Mouse (Mus musculus) ovary, postnatal 14 days (tissue): ENCODE data around the gene Prss12.
"Not testable (repeated sequence)": the region's sequence is repeated elsewhere in the genome, so short reads cannot be mapped to it uniquely, and the experiment has no call there.

Source experiments
- DNase-seq: peaks from one replicate; pipeline ENCODE4 v3.0.0; 2022; ENCODE audit warnings: low spot score

The Prss12 gene

DNA sequence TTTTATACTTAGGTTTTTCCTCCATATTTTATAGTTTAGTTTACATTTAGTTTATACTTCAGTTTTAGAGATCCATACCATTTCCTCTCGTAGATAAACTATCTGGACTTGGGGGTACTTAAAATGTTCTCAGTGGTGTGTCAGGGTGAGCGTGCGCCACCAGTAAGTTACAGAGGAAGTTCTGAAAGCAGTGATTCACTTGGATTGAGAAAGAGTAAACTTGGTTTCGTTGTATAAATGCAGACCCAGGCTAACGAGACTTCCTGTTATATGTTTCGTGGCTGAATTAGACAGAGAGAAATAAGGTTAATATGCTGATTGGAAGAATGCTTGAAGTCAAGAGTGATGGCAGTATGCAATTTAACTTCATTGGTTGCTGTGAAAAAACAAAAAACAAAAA lies 34.6 kb downstream of the Prss12 start:
- DNase-seq: no peak

DNA sequence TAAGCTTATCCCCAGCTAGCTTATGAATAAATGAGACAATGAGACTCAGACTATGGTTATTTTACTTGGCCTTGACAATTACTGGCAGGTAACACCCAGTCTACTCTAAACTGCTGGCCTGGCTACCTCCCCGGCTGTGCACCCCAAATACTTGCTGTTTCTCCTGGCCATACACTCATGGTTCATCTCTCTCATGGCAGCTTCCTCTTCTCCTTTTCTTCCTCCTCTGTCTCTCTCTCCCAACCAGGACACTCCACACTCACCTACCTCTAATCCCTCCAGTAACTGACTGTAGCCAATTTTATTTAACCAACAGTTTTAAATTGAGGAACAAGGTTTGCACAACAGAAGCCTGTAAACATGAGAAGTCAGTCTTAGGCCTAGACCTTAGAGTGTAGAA lies 45.1 kb downstream of the Prss12 start:
- DNase-seq: no peak

DNA sequence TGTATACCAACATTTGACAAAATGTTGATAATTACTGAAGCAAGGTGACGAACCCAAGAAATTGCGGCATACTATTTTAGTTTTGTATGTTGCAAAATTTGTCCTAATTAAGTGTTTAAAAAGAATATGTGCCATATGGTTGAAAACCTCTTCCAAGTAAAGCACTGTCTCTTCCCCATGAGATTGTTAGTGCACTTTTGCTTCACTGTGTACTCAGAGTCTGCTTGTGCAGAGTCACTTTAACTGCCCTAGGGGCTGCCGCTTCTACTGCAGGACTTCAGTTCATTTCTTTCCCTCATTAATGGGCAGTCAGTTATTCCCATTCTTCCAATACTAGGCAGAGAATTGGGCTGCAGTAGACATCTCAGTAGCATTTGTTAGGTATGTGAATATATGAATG lies 46.5 kb downstream of the Prss12 start:
- DNase-seq: no peak

DNA sequence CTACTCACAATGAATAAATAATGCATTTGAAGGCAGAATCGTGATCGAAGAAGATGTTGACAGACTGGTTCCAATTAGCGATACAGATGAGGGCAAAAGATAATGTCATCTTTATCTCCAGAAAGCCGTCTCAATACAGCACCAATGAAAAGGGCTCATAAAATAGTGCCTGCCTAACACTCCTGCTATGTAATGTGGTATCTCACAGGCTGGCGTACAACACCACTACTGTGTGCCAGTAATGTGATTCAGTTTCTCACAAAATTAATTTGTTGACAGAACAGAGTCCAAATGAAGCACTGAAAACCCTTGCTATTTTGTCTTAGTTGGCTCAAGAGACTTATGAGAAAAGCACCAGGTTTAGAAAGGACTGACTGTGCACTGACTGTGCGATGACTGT lies 48.4 kb downstream of the Prss12 start:
- no peak for DNase-seq

DNA sequence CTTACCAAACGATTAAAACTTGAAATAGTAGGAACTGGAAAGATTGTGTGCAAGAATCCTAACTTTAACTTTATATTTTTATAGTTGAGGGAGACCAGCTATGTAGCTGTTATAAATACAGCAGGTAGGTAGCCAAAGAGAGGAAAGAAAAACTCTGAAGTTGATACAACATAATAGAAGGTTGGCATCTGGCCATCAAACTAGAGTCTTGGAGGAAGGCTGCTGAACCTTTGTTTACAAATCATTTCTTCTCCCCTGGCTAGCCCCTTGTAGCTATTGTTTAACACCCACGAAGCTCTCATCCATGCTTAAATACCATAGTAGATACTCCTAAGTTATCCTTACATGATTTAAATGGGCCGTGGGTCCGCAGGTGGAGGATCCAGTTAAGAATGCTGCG lies 52.1 kb downstream of the Prss12 start:
- DNase-seq: no peak

DNA sequence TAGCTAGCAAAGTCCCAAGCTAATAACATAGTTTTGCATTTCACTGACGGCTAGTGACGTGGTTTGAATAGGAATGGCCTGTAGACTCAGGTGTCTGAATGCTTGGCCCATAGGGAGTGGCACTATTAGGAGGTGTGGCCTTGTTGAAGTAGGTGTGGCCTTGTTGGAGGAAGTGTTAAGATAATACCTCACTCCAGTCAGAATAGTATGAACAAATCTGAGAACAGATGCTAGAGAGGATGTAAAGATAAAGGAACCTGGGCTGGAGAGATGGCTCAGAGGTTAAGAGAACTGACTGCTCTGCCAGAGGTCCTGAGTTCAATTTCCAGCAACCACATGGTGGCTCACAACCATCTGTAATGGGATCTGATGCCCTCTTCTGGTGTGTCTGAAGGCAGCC lies 55.1 kb downstream of the Prss12 start:
- DNase-seq: not testable (repeated sequence)

DNA sequence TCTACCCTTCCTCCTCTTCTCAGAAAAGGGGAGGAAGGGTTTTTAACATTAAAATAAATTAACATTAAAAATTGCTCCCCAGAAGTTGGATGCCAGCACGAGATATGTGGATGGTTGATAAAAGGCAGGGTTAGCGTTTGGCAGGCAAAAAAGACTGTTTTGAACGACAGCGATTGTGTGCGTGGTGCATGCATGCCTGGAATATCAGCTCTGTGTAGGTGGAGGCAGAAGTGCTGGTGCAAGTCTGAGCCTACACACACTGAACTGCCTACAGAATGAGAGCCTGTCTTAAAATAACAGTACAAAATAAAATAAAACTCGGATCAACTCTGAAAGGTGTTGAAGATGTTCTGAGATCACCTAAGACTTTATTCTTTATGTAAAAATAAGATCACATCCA lies 57.2 kb downstream of the Prss12 start:
- no peak for DNase-seq

DNA sequence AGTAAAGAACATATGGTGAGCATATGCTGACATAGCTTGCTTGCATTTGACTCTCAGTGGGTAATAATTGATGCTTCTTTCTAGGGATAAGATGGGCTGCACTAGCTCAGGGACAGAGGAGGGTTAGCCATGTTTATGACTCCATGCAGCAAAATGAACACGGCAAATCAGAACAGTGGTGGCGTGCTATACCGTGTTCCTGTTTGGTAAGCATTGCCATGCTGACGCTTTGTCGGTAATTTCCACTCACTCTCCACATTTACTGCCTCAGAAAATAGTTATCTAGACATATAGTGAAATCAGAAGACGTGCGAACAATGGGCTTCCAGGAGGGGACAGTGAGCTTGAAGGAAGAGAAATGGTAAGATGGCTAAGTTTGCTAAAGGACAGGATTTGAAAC lies 58.1 kb downstream of the Prss12 start:
- DNase-seq: no peak

DNA sequence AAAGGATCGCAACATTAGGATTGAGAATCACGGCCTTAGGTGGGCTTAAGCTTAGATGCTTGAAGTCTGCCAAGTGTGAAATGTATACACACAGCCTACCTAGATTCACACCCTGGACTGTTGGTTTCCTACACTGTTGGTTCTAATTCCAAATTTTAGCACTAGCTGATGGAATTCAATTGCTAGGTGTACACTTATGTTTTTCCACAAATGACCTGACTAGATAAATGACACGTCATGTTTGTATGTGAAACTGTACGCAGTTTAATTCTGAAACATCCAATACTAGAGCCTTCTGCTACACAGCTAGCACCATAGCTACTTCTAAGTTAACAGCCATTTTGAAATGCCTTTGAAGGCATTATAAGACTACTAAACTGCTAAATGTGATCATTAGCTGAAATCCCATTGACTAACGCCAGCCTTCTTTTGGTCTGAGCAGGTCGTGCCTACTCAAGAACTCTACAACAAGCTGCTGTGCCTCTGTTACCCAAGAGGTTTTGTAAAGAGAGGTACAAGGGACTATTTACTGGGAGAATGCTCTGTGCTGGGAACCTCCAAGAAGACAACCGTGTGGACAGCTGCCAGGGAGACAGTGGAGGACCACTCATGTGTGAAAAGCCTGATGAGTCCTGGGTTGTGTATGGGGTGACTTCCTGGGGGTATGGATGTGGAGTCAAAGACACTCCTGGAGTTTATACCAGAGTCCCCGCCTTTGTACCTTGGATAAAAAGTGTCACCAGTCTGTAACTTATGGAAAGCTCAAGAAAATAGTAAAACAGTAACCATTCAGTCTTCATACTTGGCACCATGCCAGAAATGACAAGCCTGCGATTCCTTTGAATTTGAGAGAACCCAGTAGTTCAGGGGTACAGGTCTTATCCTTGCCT lies 59.3 kb downstream of the Prss12 start:
- no peak for DNase-seq

DNA sequence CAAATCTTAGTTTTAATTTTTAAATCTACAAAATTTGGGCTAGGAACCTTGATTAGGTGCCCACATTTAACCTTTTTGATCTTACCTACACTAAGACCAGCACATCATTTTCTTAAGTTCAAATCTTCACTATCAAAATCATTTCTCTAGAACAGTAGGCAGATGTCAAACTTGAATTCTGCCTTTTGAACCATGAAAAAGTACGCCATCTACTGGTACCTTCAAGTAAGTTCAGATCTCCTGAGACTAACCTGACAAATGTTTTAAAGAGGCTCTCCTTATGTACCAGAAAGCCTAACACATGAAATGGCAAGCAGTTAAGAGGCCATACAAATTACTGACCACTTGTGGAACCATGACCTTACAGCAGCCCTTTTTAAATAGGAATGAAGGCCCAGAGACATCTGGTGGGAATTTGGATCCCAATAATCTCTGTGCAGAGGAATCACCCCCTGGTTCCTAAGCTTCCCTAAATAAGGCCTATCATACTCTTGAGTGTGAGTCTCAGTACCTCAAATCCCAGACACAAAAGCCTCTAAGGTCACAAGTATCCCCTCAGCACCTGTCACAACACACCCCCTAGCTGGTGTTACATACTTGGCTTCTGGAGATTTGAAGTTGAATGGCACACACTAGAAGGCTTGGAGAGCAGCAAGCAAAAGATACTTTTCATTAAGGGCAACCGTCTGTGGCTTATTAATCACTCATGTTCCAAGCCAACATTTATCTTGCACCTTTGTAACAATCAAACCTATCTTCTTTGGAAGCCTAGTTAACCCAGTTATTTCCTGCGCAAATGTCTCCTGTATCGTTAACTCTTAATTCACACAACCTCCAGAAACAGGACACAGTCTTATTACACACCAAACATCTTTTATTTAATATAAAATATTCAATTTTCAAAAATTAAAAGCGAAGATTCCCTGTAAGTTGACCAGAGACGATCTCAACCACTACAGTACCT lies 60.3 kb downstream of the Prss12 start:
- DNase-seq: no peak

DNA sequence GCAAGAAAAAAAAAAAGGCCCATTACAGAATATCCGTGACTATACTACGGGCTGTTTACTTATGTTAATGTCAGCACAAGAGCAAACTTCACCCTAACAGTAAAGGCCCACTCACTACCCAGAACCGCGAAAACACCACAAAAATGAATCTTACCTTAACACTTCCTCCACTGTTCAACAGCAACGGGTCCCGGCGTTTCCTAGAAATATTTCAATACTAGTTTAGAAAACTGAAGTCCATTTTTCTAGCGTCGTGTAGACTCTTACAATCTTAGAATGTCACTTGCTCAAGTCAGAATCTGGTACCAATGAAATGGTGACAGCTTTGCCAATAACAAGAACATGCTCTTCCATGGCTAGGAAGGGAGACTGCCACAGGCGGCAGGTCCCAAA lies 60.9 kb downstream of the Prss12 start:
- DNase-seq: no peak

DNA sequence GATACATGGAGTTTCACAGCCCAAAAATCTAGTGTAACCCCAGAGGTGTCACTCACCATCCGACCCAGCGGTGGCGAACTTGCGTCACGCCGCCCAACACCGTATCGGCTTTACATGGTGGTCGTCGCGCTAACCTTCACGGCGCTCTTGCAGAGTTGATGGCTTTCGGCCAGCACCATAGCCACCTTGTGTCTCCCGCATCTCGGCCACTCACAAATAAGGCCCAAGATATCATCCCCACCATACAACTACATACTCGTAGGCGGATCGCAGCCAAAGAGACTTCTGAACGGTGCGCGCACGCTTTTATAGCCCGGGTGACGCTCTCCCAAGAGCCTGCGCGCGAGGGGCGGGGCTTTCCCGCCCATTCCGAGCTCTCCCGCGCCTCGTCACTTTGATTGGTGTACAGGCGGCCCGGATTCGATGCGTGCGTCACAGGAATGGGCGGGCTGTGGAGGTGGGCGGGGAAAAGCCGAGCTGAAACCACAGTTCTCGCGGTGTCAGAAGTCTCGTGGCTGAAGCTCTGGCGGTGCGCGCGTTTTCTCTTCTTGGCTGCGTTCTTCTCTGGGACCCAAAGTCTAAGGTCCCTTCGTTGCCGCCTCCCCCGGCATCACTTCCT lies 61.5 kb downstream of the Prss12 start:
- peak; percentile 99 for DNase-seq

DNA sequence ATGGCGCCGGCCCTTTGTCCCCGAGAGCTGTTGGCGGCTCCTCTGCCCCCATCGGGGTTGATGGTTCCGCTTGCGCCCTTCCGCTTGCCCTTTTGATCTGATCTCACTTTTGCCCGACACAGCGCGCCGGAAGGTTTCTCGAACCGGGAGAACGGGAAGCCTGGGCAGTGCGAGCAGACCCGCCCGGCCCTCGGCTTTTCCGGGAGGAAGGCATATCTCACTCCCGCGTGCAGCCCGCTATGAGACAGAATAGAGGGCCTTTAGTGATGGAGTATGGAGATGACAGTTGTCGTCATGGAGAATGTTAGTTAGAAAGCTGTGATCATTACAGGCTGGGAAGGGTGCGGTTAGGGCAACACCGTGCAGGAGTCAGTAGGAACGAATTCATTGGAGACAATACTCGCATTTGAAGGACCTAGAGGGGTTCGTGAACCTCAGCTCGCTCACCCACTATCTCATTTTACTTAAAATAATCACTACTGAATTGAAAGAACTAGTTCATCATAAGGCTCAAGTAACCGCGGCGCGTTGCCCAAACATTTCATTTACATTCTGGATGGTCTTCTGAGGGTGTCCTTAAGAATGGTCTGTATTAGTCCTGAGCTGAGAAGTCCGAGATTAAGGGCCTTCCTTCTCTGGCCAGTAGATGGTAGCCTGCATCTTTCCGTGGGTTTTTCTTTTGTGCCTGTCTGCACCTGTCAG lies 62.1 kb downstream of the Prss12 start:
- DNase-seq: no peak

DNA sequence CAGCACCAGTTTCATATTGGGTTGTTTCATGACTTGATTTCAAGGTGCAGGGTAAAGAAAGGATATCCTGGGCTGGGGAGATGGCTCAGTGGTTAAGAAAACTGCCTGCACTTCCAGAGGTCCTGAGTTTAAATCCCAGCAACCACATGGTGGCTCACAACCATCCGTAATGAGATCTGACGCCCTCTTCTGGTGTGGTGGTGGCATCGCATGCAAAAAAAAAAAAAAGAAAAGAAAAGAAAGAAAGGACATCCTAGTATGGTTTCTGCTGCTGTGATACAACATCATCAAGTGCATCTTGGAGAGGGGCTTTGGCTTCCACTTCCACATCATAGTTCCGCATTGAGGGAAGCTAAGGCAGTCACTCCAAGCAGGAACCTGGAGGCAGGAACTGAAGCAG lies 65.1 kb downstream of the Prss12 start:
- DNase-seq: no peak

DNA sequence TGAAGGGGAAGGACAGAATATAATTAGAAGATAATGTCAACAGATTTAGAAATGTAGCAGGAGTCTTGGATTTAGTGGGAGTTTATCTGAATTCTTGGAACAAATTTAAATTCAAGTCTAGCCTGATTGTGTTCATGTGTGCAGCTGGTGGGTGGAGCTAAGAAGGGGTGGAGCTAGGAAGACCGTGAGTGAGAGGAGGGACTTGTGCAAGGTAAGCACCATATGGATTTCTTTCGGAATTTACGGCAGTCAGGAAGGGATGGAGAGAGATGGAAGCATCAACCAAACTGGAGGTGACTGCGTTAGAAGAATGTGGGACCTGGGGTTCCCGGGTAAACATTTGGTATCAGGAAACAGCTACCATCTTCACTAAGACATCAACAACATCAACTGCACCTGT lies 68.2 kb downstream of the Prss12 start:
- DNase-seq: no peak

DNA sequence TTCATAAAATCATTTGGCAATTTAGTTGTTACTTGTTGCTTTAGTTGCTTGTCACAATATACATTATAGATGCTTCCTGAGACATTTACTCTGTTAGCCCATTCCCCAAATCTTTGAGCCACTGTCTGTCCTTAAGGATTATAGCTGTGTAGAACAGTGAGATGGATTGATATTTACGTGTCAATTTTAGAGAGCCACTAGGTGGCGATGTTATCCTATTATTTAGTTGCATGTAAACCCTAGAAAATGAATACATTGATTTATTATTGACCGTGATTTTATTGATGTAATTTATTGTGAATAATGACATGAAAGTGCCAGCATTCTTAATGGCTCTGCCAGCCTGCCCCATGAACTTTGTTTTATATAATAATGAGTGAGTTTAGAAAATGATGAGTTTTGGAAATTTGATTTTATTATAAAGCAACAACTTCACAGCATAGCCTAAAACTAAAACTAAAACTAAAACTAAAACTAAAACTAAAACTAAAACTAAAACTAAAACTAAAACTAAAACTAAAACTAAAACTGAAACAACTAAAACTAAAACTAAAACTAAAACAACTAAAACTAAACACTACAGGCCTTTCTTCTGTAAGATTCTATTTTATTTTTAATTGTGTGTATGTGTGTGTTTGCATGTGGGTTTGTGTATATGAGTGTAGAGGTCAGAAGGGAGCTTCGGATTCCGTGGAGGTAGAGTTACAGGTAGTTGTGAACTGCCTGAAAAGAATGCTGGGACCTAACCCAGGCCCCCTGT lies 69.1 kb downstream of the Prss12 start:
- DNase-seq: peak; percentile 41

DNA sequence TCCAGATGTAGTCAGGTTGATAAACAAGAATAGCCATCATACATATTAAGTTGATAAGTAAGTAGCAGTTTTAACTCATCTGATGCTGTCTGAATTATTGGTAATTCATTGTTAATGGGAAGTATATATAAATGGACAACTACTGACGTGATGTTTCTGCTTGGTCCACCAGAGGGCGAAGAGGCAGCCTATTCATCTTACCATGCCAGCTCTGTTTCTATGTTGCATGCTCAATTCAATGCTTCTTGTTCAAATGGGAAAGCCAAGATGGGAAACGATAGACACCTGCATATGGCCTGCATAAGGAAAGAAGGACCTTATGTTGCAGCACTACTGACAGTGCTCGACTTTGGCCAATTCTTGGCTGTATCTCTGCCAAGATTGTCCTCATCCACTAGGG lies 70.1 kb downstream of the Prss12 start:
- DNase-seq: no peak

DNA sequence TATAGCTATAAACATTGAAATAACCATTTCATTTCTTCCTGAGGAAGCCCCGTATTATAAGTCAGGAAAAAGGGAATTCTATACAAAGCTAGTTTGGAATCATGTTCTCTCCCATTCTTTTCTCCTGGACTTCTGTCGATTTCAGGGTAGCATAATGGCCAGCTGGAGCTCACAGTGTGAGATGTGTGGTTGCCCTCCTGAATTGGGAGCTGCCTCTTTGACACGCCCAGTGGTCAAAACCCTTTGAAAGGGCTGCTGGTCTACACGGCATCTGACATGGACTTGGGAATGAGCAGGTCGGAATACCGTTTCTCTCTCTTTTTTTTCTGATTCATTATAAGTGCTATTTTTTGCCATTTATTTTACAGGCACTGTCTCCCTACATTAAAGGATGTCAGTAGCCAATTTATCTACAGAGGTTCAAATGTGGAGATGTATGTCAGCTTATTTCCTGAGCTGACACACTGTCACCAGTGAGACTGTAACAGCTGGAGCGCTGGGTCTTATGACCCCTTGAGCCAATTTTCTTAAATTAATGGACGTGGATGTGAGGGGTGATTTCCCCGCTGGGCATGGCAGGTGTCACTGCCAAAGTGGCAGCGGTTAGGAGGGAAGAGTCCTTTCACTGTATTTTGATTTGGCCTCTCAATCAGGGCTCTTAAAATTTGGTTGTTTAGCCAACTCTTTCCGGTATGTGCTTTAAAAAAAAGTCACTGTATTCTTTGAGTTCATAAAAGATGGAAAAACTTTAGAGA lies 79.8 kb downstream of the Prss12 start:
- no peak for DNase-seq

DNA sequence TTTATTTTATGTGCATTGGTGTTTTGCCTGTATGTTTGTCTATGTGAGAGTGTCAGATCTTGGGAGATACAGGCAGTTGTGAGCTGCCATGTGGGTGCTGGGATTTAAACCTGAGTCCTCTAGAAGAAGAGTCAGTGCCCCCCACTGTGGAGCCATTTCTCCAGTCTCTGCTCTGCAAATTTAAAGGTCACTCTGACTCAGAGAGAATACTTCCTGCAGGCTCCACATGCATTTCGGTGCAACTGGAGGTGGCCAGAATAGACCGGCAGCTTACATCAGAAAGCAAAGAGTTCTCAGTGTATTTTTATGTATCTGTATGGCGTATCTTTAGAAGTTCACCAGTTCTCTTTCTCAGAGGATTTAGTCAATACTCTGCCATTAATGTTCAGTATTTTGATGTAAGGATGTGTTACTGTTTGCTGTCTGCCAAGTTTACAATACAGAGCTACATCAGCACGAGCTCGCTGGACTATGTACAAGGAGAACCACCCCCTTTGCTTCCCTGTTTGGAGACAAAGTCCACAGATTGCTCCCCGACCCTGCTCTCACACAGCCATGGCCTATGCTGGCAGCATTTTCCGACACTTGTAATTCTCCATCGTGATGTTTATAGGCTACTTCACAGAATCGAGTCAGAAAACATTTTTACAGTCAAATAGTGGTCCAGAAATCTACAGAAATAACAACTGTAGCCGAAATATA lies 81.2 kb downstream of the Prss12 start:
- DNase-seq: no peak

DNA sequence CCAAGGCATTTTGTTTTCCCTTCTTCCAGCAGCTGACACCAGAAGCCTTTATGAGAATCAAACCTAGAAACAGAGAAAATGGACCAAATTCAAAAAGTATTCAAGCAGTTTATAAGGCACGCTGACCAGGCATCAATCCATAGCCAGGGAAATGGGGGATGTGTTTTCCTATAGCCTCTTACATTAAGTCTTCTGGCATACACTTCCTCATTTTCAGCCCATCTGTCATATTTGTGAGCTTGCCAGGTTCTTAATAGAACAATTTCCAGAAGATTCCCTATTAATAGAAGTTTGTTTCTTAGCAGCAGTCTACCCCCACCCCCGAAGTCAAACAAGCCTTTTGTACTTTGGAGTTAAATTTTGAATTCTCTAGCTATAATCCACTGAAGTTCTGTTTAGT lies 84.4 kb downstream of the Prss12 start:
- DNase-seq: no peak
